Mouse (Mus musculus) urinary bladder, postnatal 36 days (tissue): ENCODE data around the gene Tmem184a.

Experiments
- DNase-seq, 2 experiments: peaks; one replicate each; pipeline ENCODE4 v3.0.0; 2022; ENCODE audit warnings: low spot score in 2 of 2, mixed read lengths in 1 of 2

Tmem184a gene

DNA sequence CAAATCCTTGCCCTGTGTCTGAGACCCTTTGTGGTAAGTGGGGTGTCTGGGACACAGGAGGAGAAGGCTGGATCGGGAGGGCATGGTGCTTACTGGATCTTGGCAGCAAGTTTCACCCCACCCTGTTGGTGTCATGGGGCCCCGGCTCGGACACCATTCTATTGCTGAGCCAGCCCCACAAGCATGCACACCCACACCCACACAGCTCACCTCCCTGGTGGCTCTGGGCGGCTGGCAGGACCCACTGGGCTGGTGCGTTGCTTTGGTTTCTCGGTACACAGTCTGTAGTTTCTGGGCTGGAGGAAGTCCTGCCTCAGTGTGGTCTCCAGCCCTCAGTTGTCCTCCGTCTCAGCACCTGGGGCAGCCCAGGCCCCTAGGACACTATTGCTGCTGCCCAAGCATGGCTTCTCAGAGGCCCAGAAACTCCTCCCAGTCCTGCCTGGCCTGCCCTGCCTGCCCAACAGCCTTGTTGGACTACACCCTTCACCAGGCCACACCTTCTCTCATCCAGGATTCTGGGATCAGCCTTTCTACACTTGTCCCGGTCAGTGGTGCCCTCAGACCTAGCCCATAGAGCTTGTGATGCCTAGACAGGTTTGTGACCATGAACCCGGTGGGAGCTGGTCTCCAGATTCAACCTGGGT is at the start of gene Tmem184a:
Gene Tmem184a (minus strand): TSS at position 380 of the 644 bp plus-strand sequence.
- DNase-seq = peak; percentile 58 to 67

DNA sequence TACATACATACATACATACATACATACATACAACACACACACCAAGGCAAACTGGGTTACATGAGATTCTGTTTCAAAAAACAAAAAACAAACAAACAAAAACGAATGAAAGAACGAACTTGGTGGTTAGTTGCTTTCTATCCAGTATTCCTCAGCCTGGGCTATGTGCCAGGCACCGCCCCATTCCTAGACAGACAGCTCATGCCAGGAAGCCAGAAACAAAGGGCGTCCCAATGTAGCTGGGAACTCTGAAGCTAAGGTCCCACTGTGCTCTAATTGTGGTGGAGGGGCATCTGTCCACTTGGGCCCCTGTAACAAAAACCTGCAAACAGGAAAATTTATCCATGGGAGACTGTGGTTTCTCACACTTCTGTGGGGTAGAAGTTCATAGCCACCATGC is 43.0 kb upstream of the Tmem184a start:
- DNase-seq = peak; percentile 16 to 38

DNA sequence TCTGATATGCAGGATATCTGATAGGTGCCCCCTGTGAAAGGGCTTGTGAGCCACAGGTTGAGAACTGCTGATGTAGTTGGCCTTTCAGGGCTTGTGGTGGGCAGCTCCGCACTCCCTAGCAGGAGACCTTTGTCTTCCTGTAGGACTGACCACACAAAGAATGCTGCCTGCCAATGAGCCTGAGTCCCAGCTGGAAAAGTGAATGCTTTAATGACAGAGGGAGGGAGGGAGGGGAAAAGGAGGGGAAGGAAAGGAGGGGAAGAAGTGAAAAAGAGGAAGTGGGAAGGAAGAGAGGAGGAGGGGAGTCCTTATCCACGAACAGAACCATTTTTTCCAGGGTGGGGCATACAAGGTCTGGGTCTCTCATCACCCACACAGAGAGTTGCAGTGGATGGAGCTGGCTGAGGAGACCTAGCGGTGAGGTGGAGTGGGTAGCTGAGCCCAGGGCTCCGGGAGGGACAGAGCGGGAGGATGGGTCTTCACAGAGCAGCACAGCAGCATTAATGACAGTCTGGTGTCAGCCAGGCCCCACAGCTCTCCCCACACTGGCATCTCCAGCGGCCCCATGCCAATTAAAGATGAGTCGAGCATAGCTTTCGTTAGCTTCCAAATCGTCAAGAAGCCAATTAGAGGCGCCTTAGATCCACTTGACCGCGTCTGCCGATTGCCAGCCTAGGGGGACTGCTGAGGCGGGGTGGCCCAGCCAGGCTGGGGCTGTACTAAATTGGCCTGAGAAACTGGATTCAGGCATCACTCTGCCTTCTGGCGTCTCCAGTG is 40.8 kb upstream of the Tmem184a start:
- DNase-seq = no peak

DNA sequence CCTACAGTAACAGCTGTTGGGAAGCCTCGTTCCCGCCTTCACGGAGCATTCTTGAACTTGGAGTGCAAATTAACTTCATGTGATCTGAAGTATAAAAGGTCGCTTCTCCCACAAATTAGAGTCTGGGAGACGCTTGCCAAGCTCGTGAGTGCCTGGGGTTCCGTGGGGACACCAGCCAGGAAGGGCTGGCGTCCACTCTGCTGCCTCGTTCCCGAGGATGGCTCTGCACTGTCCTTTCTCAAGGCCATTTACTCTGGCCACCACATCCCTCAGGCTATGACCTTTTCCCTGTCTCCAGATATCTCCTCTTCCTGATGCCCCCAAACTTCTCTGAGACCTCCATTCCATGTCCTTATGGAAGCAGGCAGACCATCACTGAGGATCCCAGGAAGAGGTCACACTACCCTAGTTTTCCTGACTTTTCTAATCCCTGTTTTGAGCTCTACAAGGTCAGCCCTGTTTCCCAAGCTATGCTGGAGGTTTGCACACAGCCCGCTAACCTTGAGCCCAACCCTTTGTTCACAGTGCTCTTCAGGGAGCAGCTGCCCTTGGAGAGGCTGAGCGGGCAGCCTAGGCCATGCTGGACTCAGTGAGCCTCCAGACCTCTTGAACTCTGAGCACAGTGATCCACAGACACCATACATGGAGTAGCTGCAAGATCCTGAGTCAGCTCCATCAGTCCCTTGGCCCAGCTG is 30.1 kb upstream of the Tmem184a start:
- no peak for DNase-seq

DNA sequence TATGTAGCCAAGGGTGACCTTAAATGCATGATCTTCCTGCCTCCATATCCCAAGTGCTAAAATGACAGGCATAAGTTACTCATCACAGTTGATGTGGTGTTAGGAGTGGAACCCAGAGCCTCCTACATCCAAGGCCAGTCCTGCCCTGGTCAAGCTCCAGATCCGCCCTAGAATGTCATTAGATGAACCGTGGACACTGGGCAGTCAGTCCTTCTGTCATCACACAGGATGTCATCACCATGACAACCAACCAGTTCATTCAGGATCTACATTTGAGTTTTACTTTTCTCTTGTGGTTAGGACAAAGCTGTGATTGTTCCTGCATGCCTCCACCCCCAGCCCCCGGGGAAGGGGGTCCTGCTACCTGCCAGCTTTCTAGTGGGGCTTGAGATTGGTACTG is 19.4 kb upstream of the Tmem184a start:
- DNase-seq = no peak

DNA sequence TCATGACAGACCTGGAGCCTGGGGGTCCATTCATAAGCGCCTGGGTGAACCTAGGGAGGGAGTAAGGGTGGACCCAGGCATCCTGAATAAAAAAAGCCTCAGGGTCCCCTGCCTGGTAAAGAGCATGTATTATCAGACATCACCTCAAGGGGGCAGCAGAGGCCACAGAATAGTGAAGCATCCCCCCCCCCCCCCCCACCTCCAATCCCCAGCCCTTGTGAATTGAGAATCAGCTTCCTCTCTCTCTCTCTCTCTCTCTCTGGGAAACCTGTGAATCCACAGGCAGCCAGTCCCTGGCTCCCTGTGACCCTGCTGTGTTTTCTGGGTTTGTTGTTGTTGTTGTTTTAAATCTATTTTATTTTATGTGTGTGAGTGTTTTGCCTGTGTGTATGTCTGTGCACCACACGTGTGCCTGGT is 18.8 kb upstream of the Tmem184a start:
- DNase-seq = peak in 1 of 2 experiments; percentile 38

DNA sequence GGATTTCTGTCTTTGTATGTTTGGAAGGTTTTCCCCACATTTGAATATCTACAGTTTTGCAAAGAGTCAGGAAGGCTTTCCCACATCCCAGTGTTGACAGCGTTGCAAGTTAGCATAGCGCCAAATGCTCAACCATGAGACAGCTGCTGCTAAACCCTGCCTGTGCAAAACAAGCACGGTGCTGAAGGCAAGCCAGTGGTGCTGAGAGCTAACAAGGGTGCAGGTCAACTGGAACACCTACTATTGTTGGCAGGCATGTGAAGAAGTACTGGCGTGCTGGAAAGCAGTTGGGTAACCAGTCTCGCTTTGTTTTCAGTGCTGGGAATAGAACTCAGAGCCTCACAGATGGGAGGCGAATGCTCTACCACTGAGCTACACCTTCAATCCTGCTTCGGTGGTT is 16.0 kb upstream of the Tmem184a start:
- DNase-seq = no peak

DNA sequence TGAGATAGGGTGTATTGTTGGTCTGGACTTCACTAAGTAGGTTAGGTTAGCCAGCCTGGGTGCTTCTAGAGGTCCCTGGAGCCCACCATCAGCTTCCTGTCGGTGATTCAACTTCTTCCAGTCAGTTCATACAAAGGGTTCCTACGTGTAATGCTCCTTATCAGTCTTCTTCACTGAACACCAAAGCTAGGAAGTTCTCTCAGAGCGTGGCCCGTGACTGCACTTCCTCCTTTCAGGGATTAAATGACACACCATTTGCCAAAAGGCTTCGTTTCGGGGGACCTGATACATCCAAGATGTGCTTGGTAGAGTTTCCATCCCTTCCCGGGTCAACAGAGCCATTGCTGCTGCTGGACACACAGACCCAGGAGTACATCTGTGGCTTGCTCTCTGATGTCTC is 12.4 kb upstream of the Tmem184a start:
- DNase-seq = no peak

DNA sequence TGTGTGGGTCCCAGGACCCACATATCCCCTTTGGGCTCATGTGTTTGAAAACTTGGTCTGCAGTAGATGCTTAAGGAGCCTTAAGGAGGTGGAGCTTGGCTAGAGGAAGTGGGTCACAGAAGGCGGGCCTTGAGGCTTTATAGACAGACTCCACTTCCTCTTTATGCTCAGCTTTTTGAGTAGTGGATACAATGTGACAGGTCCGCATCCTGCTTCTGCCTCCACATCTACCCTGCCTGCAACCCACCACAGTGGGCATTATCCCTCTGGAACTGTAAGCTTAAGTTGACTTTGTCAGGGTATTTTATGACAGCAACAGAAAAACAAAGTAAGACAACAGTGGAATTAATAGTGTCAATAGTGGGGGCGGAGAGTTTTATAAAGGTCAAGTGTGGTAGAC is 11.0 kb upstream of the Tmem184a start:
- no peak for DNase-seq

DNA sequence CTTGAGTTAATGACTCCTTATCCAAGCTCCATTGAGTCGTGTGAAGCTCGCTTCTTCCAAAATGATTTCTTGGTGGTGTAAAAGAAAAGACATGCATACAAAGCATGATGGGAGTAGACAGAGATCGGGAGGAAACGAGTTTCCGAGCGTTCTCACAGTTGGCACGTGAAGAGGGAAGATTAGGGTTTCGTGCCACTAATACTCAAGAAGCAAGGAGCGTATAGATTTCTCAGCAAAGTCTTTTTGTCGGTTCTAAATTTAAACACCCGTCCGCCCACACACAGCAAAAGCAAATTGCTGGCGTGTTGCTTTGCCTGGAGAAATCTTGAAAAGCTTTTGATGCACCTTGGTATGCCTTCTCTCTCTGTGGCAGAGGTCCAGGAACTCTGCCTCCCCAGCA is 9.7 kb upstream of the Tmem184a start:
- DNase-seq = no peak

DNA sequence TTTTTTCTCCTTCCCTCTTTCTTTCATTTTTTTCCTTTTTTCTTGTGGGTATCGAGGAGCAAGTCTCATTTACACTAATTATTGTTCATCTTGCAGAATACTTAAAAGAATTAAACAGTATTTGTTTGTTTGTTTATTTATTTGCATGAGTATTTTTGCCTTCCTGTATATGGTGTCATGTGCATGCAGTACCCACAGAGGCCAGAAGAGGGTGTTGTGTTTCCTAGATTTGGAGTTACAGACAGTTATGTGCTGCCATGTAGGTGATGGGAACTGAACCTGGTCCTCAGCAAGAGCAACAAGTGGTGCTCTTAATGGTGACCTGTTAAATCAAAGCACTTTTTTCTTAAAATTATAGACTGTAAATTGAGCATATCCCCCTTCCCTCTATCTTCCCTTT is 7.9 kb upstream of the Tmem184a start:
- DNase-seq = no peak

DNA sequence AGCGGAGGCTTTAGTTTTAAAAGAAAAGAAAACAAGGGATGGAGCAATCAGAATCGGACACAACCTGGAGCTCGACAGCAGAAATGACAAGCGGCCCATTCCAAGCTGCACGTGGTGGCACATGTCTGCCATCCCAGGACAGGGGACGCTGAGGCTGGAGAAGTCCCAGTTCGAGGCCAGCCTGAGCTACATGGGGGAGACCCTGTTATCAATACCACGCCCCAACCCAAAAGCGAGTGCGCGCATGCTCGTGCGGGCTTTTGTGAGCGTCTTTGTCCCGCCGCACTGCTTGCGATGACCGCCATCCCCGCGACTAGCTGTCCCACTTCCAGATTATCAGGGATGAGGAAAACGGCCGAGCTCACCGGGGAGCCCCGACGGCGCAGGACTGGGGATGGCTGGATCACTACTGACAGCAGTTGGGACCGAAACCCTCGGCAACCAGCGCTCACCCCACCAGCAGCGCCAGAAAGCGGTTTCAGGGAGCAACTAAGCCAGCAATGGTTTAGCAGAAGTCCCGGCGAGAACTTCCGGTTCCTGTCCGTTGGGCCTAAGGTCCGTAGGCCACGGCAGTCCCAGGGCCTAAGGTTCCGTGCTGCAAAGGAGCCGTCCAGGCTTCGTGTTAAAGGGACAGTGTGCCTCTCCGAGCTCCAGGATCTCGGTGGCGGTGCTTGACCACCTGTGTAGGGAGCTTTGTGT is 6.8 kb upstream of the Tmem184a start, which contains the start of the genes Gm26938 and Psmg3:
Gene Gm26938 (minus strand): TSS at position 51 of the 699 bp plus-strand sequence.
Gene Psmg3 (minus strand): TSS at position 529 of the 699 bp plus-strand sequence.
- peak; percentile 90 to 93 for DNase-seq

DNA sequence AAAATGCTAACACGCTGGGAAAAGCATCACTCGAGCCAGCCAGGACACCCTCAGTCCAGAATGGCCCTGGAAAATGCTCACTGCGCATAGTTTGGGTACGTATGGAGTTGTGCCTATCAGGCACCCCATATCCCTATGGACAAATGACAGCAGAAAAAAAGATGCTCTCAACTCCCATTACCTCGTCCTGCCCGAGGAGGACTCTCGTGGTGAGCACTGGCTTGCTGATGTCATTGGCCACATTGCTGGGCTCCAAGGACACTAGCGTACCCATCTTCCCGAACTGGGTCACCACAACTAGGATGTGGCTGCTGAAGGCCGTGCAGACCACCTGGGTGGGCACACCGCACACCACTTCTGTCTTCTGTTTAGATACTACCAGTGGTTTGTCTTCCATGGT is 6.2 kb upstream of the Tmem184a start:
- no peak for DNase-seq

DNA sequence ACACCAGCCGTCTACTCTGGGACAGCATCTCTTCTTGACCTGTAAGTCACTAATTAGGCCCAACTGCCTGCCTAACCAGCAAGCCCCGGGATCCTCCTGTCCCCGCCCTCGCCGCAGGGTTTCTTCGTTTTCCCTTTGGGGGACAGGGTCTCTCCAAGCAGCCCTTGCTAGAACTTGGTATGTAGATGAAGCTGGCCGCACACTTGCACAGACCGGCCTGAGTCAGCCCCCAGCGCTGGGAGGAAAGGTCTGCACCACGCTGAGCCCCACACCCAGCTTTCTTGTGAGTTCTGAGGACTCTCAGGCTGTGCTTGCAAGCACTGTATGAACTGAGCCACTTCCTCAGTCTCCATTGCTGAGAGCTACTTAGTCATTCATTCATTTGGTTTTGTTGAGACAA is 4.8 kb upstream of the Tmem184a start:
- DNase-seq = no peak

DNA sequence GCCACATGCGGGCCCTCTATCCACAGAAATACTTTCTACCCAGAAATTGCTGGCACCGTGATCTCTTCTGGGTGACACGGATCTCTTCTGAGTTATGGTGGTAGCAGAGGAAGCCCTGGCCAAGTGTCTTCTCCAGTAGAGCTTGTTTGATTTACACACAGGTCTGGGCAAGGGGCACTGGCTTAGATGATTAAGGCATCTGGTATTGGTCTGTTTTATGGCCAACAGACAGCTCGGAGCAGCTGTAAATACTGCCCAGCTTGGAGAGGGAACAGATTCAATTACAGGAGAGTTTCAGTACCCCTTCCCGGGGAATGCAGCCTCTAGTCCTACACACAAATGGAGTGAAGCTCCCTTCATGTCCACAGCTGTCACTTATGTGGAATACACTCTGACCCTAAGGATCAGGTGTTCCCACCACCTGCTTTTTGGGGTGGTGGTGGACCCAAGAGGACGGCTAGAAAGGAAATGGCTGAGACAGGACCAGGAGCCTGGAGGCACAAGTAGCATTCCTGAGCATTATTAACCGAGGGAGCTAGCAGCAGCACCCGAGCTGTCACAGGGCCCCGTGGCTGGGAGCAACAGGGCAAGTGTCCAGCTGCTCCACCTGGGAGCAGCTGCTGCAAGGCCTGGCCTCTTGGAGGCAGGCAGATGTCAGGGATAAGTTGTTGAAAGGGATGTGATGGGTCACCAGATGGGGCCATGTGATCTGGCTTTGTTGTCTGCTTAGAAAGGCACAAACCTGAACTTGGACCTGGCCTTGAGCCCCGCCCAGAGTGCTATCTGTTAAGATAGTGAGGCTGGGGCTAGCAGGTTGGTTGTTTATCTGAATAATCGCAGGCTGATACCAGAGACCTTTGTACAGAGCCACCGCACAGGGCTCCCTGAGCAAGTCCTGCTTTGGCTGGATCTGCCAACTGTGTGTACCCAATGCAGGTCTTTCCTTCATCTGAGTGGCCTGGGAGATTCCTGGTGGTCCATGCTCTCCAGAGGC is 2.0 kb upstream of the Tmem184a start:
- peak in 1 of 2 experiments; percentile 46 for DNase-seq

DNA sequence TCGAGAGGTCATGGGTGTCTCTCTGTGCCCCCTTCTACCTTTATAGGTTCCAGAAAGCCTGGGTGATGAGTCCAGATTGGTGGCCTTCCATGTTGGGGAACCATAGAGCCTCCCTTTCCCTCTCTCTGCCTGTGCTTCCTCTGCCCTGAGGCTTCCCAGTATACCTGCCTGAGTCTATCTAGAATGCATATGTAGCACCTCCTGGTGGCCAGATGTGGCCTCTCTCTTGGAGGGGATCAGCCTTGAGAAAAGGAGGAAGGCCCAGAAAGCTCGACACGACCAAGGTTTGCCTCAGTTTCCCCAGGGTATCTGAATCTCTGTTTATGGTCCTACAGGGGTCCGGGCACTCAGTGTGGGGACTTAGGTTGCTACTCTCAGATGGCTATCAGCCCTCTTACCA is 916 bp downstream of the Tmem184a start:
- DNase-seq = peak in 1 of 2 experiments; percentile 62

DNA sequence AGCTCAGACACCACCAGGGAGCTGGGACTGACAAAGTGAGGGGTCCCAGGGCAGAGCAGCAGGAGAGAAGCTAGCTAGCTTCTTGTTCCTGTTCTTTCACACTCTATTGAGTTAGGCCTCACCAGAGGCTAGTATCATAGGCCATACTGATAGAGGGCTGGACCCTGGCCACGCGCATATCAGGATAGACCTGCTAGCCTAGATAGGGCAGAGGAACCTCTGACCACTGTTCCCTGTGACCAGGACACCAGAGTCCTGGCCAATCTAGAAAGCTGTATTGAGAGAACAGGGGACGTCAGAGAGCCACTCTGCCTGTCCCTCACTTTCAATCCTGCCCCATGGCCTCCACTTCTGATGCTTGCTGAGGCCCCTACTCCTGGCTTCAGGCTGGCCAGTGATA is 1.7 kb downstream of the Tmem184a start:
- no peak for DNase-seq

DNA sequence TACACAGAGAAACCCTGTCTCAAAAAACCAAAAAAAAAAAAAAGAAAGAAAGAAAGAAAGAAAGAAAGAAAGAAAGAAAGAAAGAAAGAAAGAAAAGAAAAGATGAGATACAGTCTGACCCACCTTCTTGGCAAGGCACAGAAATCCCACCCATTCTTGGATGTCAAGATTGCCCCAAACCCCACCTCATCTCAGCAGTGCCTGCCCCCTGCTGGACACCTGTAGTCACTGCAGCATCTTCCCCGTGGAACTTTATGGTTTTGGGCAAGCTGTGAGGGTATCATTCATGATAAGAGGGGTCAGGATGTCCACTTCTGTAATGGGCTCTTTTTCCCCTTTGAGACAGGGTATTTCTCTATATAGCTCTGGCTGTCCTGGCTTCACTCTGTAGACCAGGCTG is 2.4 kb downstream of the Tmem184a start:
- DNase-seq = no peak

DNA sequence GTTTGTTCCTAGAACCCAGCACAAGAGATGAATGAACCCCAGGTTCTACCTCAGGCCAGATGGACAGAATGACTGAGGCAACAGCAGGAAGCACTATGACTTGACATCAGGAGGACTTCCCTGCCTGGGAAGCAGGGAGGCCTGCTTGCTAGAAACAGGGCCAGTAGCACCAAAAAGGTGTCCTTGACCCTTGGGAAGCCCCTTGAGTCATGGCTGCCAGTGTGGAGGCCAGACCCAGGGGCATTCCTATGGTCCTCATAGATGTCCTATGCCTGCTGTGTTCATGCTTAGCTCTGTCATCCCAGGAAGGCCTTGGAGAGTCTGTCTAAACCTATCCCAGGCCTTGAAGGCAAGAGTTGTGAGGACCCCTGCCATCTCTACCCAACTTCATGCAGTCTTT is 3.3 kb downstream of the Tmem184a start:
- DNase-seq = no peak

DNA sequence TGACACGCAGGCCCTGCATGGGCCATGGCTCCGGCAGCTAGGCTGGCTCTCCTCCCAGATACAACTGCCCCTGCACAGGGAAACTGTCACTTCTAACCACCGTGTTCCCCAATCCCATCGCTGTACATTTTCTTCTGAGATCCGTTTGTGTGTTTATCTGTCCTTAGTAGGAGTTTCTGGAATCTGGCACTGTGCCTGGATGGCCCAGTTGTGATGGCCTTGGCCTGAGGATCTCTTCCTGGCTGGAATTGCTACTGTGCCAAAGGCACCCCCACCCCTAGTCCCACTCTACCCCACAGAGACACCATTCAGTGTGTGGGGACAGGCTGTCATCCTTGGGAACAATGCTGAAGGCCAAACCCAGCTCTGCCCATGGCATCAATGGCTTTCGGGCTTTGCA is 3.8 kb downstream of the Tmem184a start:
- DNase-seq = no peak

DNA sequence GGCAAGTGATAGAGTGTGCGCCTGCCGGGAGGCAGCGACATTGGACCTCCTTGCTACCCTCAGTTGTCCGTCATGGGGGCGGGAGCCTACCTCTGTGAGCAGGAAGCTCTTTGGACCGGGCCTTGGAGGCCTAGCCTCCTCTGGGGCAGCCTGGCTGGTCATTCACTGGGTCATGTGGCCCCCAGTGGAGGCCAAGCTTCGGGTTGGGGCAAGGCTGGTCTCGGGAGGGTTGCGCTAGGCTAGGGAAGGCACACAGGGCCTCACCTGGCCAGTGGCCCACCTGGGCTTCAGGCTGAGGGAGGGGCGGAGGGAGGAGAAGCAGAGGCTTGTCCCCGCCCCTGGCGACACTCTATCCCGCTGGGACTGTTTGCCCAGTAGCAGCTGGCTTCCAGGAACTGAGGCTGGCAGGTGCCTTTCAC is 5.7 kb downstream of the Tmem184a start:
- DNase-seq = peak in 1 of 2 experiments; percentile 60
